Mouse (Mus musculus) gastrocnemius, adult 8-10 months (tissue): Measurements from ENCODE around the gene Ano2. TPM values are rescaled to one million over a fixed set of nuclear protein-coding genes. Genes with fewer than 3 reads are reported as not detected.

Experiments used
- DNase-seq, 2 experiments: peaks; one replicate each; pipeline ENCODE4 v3.0.0; 2022; ENCODE audit warnings: low spot score in 2 of 2
- total RNA-seq, 4 experiments: library from RNA; stranded (reverse); gene quantifications; 2 replicates each; pipeline ENCODE4 v1.2.4; 2022

Ano2 gene
- total RNA-seq, 4 experiments from 2014 or later = 0.08 TPM; not detected in 3

DNA sequence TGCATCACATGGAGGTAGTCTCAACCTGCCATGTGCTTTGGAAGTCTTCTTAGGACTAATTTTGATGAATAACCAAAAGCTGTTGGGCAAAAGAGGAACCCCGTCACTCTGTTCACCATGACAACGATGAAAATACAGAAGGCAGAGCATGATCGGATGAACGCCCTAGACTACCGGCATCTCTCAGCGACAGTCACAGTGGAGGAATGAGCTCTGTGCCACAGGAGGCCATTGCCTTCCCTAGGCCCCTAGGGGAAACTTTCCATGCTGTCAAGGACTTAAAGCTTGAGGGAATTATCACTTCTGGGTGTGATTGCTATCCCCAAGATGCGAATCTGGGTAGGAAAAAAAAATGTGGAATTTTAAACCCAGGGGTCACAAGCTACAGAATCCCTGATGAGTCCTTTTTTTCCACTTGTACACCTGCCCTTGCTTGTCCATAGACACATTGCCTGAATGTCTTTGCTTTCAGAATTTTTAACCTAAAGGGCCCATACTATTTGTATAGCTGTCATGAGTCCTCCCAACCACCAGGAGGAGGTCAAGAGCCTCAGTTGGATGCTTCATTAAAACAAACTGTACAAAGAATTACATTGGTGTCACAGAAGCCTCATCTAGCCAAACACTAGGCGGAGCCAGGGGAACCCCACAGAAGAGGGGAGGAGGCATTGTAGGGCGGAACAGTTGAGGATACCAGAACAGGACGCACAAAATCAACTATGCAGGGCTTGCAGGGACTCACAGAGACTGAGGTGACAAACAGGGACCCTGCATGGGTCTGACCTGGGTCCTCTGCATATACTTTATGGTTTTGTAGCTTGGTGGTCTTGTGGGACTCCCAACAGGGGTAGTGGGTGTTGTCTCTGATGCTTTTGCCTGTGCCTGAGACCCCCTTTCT is 53.2 kb downstream of the Ano2 start:
- no peak for DNase-seq

DNA sequence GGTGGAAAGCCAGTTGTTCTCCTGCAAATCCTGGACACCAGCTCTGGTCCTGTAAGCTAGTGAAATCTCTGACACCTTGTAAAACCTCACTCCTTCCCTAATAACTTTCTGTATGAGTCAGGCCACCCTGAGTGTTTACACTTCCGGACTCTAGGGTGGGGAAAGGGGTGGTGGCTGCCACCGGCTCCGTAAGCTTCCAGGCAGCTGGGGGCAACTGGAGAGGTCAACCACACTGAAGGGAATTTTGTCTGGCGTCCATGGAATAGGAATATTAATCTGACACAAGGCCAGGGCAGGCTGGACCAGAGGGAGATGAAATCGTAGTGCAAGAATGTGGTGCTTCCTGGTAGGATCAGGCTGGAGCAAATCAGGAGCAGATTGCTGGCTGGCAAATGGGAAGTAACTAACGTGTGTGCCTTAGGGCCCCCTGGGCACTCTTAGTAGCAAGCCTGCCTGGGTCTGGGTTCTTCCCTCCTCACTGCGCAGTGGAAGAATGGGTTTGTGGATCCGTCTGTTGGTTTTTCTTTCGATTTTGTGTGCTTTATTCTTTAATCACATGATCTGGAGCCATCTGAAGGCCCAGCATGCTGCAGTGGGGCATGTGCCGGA is 57.2 kb downstream of the Ano2 start:
- peak in 1 of 2 experiments; percentile 14 for DNase-seq

DNA sequence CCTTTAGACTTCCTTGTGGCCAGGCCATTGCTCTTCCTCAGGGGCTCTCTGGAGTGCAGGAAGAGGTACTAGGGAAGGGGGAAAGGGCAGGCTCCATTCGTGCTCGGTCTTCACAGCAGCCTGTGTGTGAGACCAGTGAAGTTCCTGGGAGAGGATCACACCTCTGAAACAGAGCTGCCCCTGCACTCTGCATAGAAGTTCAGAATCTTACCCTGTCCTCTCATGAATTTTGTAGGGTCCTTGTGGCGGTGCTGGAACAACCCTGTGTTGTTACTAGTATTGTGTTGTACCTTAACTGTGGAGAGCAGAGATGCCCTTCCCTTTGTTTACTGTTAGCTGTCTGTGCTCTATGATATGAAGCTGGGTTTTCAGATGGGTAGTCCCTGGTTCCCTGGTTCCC is 58.4 kb downstream of the Ano2 start:
- DNase-seq = no peak

DNA sequence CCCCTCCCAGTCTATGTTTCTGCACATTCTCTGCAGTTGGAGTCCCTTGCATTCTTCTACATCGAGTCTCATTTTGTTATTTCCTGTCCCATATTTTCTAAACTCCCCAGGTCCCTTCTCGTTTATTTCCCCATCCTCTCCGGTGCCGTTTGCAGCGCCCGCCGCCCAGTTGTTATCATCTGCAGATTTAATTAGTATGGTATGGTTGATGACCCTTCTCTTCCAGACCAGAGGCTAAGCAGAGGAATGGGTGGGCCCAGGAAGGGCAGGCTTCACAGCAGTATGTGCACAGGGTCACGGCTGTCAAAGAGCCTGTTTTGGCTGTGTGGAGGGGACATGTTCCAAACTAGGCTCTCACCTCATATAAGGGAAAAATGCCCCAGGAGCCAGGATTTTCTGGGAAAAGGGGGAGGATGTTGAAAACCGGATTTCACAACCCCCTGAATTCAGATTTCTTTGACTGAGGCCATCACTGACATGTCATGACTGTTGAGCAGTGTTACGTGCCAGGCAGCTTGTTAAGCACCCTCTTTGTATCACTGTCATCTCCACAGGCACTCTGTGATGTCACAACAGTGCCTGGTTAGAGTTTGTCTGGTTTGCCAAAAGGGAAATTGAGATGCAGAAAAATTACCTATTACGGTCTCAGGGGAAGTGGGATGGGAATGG is 72.8 kb downstream of the Ano2 start:
- no peak for DNase-seq

DNA sequence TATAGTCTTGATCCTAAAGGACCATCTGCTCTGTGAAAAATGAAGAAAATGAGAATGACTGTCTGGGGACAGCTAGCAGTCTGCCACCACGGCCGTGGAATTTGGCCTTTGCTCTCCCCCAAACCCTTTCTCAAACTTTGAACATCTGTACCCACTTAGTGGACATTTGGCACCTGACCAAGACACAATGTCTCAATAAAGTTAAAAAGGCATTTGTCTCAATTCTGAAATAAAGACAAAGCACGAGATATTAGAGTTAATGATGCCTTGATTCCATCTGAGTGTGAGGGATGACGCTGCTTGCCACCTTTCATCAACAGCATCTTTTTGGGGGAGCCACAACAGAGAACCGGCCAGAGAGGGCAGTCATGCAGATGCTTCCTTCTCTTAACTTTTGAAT is 83.0 kb downstream of the Ano2 start:
- DNase-seq = no peak

DNA sequence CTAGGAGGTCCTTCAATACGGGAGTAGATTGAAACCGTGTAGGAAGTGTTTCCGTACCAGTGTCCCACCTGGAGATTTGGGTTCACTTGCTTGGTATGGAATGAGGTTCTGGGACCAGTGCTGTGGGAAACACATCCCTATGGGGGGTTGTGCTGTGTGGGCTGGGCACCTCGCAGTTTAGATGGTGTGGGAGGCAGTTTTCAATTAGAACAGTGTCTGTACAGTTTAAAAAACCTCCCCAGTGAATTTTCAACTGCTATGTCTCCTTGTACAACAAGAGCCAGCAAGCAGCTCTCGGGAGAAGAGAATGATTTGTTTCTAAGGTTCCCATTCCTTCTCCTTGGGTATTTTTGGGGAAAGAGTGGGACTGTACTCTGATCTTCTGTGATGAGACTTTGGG is 86.1 kb downstream of the Ano2 start:
- no peak for DNase-seq

DNA sequence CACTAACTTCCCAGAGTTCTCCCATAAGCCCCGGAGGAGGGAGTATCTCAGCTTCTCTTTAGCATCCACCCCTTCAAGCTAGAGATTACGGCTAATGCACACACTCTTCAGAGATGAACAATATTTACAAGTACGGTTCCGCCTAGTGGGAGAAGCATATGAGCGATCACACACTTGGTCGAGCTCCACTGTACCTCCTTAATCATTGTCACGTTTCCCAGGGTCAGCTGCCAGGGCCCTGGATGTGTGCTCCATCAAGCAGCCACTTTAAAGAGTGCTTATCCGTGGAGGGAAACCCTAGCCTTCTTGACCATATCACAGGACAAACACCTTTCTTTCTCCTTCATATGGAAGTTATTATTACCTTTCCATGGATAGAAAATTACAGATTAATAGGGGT is 112.7 kb downstream of the Ano2 start:
- no peak for DNase-seq

DNA sequence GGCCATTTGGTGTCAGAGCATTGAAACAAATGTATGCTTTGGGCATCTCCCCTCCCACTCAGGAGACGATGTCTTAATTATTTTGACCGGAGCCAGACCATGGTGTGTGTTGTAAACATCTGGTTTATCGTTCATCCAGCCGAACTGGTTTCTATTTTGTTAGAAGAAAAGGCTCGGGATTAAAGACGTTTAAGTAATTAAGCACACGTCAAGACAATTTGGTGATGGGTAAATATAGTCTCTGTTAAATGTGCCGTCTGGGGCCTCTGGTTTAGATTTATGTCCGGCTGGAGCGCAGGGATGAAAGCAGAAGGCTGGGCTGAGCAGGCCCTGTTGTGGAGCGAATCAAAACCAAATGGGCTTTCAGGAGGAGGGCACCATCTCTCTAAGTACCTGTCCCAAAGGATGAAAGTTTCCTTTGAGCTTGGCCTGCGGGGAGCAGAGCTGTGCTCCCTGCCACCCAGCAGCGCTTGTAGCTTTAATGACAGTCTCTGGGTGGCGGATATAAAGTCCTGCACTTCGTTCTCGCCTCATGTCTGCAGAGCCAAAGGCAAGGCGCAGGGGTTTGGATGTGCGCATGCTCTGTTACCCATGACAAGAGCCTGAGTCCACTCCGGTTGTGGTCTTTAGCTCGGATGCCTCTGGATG is 113.3 kb downstream of the Ano2 start:
- no peak for DNase-seq

DNA sequence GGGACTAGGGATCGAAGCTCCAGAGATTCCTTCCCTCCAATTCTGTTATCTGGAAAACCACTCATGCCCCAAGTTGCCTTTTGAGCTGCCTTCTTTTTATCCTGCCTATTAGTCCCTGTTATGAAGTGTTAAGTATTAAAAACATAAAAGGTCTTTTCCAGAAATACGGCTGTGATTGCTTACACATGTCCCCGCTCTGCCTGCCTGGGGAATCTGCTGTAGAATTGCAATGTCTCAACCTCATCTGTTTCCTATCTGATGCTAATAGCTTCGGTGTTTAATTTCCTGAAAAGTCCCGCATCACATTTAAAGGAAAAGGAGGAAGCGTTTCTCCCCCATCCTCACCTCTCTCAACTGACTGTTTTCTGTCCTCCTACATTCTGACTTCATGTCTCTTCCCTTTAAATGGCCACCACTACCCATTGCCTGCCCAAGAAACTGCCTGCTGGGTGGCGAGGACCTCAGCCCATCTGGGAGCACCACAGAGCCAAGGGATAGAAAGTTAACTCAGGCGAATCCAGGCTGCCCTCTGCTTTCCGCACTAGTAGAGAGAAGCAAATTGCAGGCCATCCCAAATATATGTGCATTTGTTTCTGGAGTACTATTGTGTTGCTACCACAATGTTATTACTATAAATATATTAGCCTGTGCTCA is 118.9 kb downstream of the Ano2 start:
- DNase-seq = no peak

DNA sequence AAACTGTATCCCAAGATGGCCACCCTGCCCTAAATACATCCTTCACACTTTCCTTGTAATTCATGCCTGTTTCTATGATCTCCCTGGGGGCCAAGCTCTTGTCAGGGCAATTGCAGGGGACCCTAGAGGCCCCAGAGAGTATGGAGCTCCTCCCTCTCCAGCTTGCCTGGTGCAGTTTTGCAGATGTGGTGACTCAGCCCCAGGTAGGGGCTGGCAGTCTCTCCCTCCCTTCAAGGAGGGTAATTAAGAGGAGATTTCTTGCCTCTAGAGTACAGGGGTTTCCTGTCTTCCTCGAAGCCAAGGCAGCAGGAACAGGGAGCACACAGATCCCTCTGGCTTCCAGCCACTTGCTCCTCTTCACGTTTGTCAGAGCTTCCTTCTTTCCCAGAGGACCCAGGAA is 121.2 kb downstream of the Ano2 start:
- no peak for DNase-seq

DNA sequence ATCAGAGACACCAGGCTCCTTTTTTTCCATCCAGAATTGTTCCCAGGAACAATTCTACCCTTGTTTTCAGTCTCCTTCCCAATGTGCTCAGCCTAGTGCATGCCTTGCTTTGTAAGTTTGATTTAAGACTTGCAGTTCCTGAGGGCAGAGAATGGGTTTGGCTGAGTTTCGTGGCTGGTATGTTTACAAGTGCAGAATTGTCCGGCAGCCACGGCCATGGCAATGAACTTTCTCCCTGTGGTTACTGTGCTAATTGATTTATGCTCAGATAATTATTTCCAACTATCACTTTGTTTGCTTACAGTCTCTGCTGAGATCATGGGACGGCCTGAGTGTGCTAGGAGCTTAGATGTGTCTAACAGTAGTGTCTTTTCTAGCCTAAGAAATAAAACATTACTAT is 147.9 kb downstream of the Ano2 start:
- DNase-seq = no peak

DNA sequence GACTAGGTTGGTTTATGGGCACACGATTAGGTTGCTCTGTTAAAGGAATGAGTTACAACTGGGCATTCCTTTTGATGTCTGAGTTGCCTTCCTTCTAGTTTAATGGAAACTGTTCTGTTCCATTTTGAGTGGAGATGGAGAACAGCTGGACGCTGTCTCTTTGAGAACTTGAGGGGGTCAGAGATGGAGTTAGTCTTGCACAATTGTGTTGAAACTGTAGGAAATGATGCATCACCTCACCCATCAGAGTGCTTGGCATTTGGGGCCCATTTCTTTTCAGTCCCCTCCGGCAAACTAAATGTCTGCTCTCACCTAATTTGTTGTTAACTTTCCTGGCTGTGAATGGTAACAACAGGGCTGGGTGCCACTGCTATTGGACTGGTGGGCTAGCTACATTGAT is 151.1 kb downstream of the Ano2 start:
- no peak for DNase-seq

DNA sequence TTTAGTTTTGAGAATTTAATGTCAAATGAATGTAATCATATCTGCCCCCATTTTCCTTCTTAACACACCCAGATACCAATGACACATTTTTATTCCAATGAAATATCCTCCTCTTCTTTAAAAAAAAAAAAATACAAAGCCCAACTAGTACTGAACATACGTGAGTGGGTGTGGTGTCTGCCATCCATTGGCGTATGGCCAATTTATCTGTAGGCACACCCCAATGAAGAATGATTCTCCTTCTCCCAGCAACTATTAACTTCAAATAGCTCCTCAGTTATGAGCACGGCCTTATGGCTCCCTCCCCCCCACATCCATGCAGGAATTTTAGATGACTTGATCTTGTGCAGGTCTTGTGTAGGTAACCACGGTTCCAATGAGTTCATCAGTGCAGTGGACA is 161.0 kb downstream of the Ano2 start:
- DNase-seq = no peak

DNA sequence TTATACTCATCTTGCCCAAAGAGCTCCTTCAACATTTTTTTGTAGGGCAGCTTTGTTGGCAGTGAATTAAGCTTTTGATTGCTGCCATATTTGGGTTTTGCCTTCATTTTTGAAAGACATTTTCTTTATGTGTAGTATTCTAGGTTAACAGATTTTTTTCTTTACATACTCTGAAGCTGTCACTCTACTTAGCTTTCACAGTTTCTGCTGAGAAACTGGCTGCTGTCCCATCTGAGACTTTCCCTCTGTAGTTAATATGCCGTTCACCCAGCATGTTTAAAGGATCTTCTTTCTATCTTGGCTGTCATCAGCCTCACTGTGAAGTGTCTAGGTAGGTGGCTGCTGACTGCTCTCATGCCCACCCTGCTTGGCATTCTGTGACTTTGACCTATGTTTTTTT is 168.1 kb downstream of the Ano2 start:
- no peak for DNase-seq

DNA sequence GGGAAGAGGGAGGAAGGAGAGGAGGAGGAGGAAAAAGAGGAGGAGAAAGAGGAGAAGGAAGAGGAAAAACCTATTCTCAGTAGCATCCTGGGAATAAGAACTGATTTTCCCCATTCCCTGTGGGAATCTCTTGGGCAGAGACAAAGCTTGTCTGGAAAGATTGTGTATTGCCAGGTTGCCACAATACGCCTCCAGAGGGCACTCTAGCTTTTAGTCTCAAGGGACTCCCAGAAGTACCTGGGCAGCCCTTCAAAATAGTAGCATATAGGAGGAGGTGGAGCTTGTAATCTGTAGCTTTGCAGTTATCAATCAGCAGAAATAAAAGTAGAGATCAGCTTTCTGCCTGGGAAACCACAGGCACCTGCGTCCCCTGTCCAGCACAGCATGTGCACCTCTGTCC is 178.3 kb downstream of the Ano2 start:
- no peak for DNase-seq

DNA sequence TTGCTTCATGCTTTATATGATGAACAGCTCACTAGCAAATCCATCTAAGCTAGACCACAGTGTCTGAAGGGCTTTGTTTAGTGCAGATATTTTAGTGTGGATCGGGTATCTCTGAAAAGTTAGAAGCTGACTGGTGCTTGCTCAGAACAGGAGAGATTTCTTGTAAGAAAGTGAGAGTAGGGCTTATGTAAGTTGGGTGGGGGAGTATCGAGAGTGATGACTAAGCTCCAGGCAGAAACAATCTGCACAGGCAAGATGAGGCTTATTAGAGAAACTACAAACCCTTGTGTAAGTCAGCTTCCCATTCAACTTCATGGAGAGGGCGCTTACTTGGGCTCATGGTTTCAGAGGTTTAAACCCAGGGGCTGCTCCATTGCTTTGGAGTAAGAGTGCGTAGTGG is 181.3 kb downstream of the Ano2 start:
- no peak for DNase-seq

DNA sequence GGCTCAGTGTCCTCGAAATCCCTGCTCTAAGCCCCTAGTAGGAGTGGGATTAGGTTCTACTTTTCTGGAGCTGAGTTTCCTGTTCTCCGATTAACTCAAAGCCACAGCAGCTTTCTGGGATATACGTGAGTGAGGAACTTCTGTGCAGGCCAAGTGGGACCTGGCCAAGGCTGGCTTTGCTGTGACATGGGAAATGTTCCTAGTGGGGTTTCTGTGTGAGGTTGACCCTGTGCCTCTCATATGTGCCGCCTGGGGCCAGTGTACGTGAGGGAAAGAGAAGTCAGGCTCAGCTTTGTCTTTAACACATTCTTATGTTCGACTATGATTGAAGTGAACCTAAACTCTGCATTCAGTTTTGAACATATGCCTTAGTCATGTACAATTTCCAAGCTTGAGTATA is 184.5 kb downstream of the Ano2 start:
- DNase-seq = no peak

DNA sequence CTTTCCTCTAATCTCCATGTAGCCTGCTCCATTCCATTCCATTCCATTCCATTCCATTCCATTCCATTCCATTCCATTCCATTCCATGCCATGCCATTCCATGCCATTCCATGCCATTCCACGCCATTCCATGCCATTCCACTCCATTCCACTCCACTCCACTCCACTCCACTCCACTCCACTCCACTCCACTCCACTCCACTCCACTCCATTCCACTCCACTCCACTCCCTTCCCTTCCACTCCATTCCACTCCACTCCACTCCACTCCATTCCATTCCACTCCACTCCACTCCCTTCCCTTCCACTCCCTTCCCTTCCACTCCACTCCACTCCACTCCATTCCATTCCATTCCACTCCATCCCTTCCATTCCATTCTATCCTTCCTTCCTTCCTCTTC is 186.7 kb downstream of the Ano2 start:
- no peak for DNase-seq

DNA sequence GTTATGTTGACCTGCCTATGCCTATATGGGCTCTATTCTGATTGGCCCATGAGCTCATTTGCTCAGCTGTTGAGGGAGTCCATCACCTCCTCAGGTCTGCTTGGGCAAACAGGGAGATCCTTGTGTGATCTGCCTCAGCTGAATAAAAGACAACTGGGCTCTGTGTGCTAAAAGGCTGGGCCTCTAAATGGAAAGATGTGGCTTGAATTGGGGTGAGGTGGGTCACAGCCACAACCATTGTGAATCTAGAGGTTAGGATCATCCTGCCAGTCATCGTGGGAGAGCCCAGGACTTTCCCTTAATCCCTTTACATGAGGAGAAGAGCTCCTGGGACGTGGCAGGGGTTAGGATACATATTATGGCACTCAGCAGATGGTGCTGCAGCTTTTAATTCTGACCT is 188.5 kb downstream of the Ano2 start:
- no peak for DNase-seq

DNA sequence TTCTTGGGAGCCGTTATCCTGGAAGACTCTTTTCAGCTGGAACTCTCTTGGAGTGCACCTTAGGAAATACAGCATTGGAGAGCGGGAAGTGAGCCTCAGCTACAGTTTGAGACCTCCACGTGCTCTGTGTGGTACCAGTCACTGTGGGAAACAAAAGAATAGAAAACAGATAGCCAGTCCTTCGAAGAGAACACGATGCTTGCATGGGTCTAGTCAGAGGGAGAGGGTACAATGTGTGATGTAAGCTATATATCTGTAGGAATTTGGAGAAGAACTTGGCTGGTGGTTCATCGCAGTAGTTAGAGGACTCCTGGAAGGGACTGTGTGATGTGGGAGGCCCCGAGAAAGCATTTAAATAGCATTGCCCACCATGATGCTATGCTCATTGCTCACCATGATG is 189.1 kb downstream of the Ano2 start:
- no peak for DNase-seq

DNA sequence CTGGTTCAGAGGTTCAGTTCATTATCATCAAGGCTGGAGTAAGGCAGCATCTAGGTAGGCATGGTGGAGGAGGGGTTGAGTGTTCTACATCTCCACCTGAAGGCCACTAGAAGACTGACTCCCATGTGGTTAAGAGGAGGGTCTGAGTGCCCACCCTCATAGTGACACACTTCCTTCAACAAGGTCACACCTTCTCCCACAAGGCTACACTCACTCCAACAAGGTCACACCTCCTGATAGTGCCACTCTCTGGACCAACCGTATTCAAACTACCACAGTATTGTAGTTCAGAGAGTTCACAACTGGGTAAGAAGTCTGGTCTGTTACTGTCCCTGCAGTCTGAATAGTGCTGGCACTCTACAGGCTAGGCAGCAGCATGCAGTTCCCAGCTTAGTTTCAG is 198.4 kb downstream of the Ano2 start:
- no peak for DNase-seq

DNA sequence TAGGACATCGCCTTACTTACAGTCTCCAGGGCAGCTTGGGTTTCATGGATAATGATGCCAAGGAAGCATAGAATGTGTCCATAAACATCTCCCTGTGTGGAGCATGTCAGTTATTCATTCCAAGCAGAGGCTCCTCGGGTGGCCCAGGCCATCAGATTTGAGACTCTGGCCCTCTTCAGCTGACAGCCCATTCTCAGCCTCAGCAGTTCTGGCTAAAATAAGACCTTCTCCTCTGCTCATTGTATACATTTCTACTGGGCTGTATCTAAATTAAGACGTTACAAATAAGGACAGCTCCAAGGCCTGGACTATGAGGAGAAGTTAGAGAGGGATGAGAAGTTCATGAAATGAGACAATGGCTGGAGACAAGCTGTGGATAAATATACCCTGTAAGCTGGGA is 204.1 kb downstream of the Ano2 start:
- no peak for DNase-seq
